Mouse (Mus musculus) lung, postnatal 0 days (tissue): ENCODE data around the gene Adgrl3.

Experiments
- CTCF ChIP-seq: IDR thresholded peaks from 2 replicates; pipeline ENCODE4 v1.5.1; 2016; ENCODE audit warnings: antibody characterized with exemption, mild to moderate bottlenecking
- EP300 ChIP-seq: IDR thresholded peaks from 2 replicates; pipeline ENCODE4 v1.6.1; 2016; ENCODE audit warnings: antibody characterized with exemption, mild to moderate bottlenecking, control low read depth

- TF ChIP-seq CTCF = no peak
- no peak for TF ChIP-seq EP300
Measured at GRCm38 (mm10) chr5:81524532-81524961, 504.6 kb downstream of the Adgrl3 start.
